Mouse (Mus musculus) lung, embryonic 14.5 days (tissue): ENCODE measurements around the gene Ksr1. TPM values are rescaled to one million over a fixed set of nuclear protein-coding genes. Genes with fewer than 3 reads are reported as not detected.

ENCODE experiments used
- ATAC-seq: fragments of 200-750 bp; cut with Nextera tagmentation; 2 replicates; pipeline ENCODE4 v1.8.0; 2017; ENCODE audit warnings: mild to moderate bottlenecking, moderate TSS enrichment, moderate library complexity; ENCODE audit not compliant: insufficient read depth
- DNase-seq: peaks from one replicate; pipeline ENCODE4 v3.0.0-alpha.2; 2015
- H3K27ac ChIP-seq: fragments of 300-500 bp; sonication (generic); 2 replicates; pipeline ENCODE4 v1.5.1; 2014; ENCODE audit warnings: low read depth, mild to moderate bottlenecking, moderate library complexity
- H3K27me3 ChIP-seq: fragments of 300-500 bp; sonication (generic); 2 replicates; pipeline ENCODE4 v1.6.1; 2014; ENCODE audit warnings: low read length, control low read depth; ENCODE audit not compliant: insufficient read depth
- H3K36me3 ChIP-seq: fragments of 300-500 bp; sonication (generic); 2 replicates; pipeline ENCODE4 v1.6.1; 2014; ENCODE audit warnings: control low read depth; ENCODE audit not compliant: insufficient read depth
- H3K4me1 ChIP-seq: fragments of 300-500 bp; sonication (generic); 2 replicates; pipeline ENCODE4 v1.6.1; 2014; ENCODE audit warnings: antibody characterized with exemption, control low read depth; ENCODE audit not compliant: insufficient read depth
- H3K4me2 ChIP-seq: fragments of 300-500 bp; sonication (generic); 2 replicates; pipeline ENCODE4 v1.6.1; 2014; ENCODE audit warnings: mild to moderate bottlenecking
- H3K4me3 ChIP-seq: fragments of 300-500 bp; sonication (generic); 2 replicates; pipeline ENCODE4 v1.5.1; 2014; ENCODE audit warnings: low read depth, low read length
- H3K9ac ChIP-seq: fragments of 300-500 bp; sonication (generic); 2 replicates; pipeline ENCODE4 v1.6.1; 2014
- H3K9me3 ChIP-seq: fragments of 300-500 bp; sonication (generic); 2 replicates; pipeline ENCODE4 v1.6.1; 2016; ENCODE audit warnings: low read depth, low read length, control low read depth
- CTCF ChIP-seq: IDR thresholded peaks from 2 replicates; pipeline ENCODE4 v1.5.1; 2016; ENCODE audit warnings: antibody characterized with exemption, low read depth
- WGBS: fragments of 180-500 bp; shearing (Covaris S2); extraction: QIAGEN DNeasy Blood & Tissue Kit; methylation state at CpG from one replicate; pipeline ENCODE4 v1.1.7; 2014; 5-methylcytosine and 5-hydroxymethylcytosine counted together
- polyA plus RNA-seq: library from polyadenylated mRNA; unstranded; fragments of >200 nt; fragmentation: Nextera tagmentation; extraction: Ambion mirVana; gene quantifications from 2 replicates; pipeline ENCODE4 v1.2.1, GENCODE M21; 2014

Ksr1 gene
- polyA plus RNA-seq, 1 experiment from 2014 or later, result 5.1 TPM

DNA sequence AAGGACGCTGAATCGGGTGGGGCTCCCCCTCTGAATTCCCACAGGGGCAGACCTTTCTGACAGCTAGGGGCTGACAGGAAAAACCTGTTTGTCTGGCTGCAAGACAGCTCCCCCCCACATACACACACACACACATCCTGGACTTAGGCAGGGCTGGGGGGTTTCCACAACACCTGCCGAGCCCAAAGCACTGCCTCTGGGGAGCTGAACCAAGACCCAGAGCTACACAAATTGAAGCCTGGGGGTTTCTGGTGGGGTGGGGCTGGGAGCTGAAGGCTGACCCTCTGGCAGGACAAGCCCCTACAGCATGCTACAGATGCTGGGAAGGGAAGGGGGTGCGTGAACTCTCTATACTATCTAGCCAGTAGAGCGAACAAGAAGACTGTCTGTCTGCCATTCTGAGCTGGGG lies 42.7 kb downstream of the Ksr1 start:
- Histone ChIP-seq H3K9me3 (no peaks in the 10 kb centered on the region), H3K9ac (peak overlapping the region; percentile 38; the same call in 1 of the 2 replicates), H3K4me2 (0 out of 2 replicates have a peak overlapping the region, but pooled peaks have one; percentile 10), H3K36me3 (no peaks in the 10 kb centered on the region), H3K27me3 (no peaks in the 10 kb centered on the region), H3K4me1 (peaks cover 12% of the 10 kb centered on the region; the same call in 1 of the 2 replicates), H3K27ac (no peak overlapping the region), H3K4me3 (no peak overlapping the region)
- peak; percentile 63 for DNase-seq
- TF ChIP-seq CTCF, result no peak
- ATAC-seq, result peak; percentile 67
- 24% methylated on average over 5 of the region's 5 CpGs for WGBS

DNA sequence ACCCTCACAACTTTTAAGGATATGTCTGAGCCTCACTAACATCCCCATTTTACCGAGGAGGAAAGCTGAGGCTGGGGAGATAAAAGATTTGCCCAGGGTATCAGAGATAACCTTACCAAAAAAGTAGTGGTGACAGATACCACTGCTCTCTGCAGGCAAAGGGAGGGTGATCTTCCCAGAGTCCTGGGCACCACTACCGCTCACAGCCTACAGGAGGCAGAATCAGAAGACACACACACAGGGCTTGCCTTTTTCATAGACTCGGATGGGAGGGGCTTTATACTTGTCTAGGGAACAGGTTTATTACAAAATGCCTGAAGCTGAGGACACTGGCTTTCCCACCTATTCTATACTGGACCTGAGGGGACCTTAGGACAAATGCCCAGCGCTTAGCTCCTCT lies 43.9 kb downstream of the Ksr1 start:
- H3K4me2 ChIP-seq, result no peak overlapping the region
- H3K27ac ChIP-seq, result no peak overlapping the region
- no peak for DNase-seq
- 61% methylated on average over 4 of the region's 4 CpGs for WGBS
- H3K27me3 ChIP-seq, result no peaks in the 10 kb centered on the region
- H3K4me3 ChIP-seq, result no peak overlapping the region
- ATAC-seq, result no peak
- peaks cover 12% of the 10 kb centered on the region; the same call in 1 of the 2 replicates for H3K4me1 ChIP-seq
- no peak overlapping the region for H3K9ac ChIP-seq
- TF ChIP-seq CTCF, result peak; percentile 33
- no peaks in the 10 kb centered on the region for H3K36me3 ChIP-seq
- no peaks in the 10 kb centered on the region for H3K9me3 ChIP-seq

DNA sequence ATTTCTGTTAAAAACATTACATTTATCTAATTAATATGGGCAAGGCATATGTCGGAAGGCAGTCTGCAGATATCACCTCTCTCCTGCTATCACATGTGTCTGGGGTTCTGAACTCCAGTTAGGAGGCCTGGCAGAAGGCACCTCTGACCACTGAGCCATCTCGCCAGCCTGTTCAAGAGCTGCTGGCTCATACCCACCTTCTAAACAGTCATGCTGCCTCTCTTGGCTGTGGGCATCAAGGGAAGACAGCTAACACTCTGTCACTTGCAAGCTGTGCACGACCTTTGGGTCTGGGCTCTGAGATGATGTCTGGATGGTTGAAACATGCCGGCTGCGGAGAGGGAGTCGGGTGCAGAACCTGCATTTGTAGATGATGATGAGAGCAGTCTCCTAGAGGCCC lies 44.6 kb downstream of the Ksr1 start:
- no peak for TF ChIP-seq CTCF
- no peak for DNase-seq

DNA sequence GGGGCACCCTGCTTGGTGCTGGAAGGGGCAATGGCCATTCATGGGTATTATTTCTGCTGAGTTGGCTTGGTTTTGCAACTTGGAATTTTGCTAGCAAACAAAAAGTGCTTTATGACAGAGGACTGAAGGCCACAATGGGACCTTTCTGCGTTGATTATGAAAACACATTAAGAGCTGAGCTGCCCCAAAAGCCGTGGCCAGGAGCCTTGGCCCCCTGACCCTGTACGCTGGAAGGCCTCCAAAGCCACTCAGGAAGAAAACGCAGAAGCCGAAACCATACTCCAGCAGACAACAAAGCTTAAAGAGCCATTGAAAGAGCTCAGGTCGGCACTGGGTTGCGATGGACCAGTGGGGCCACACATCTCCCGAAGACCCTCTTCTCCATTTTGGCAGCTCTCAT lies 47.2 kb downstream of the Ksr1 start:
- no peak for ATAC-seq
- Histone ChIP-seq H3K9me3 (no peaks in the 10 kb centered on the region), H3K27ac (no peak overlapping the region), H3K9ac (no peak overlapping the region), H3K4me1 (peaks cover 43% of the 10 kb centered on the region), H3K36me3 (no peaks in the 10 kb centered on the region), H3K4me3 (no peak overlapping the region), H3K4me2 (no peak overlapping the region), H3K27me3 (no peaks in the 10 kb centered on the region)
- no peak for DNase-seq
- no peak for TF ChIP-seq CTCF
- WGBS, result 51% methylated on average over 8 of the region's 8 CpGs

More for the DNA sequence above, 44.6 kb downstream of the Ksr1 start:
- ATAC-seq, result no peak
- no peaks in the 10 kb centered on the region for H3K9me3 ChIP-seq
- H3K36me3 ChIP-seq, result no peaks in the 10 kb centered on the region
- 90% methylated on average over 6 of the region's 6 CpGs for WGBS
- H3K4me2 ChIP-seq, result no peak overlapping the region
- no peak overlapping the region for H3K27ac ChIP-seq
- no peaks in the 10 kb centered on the region for H3K27me3 ChIP-seq
- H3K4me3 ChIP-seq, result no peak overlapping the region
- no peak overlapping the region for H3K9ac ChIP-seq
- H3K4me1 ChIP-seq, result peaks cover 18% of the 10 kb centered on the region

DNA sequence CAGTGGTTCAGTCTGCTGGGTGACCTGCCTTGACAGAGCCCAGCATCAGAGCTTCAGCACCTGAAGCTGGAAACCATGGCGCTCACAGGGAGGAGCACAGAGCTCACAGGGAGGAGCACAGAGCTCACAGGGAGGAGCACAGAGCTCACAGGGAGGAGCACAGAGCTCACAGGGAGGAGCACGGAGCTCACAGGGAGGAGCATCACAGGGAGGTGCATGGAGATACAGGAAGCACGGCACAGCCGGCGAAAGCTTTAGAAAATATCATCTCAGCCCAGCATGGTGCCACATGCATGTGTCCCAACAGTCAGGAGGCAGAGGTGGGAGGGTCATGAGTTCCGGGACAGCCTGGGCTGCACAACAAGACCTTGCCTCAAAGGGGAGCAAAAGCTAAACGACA lies 48.5 kb downstream of the Ksr1 start:
- DNase-seq (no peak), ATAC-seq (no peak)
- H3K9ac ChIP-seq, result no peak overlapping the region
- no peak overlapping the region for H3K4me3 ChIP-seq
- no peak for TF ChIP-seq CTCF
- H3K9me3 ChIP-seq, result no peaks in the 10 kb centered on the region
- 85% methylated on average over 7 of the region's 7 CpGs for WGBS
- H3K4me1 ChIP-seq, result peaks cover 47% of the 10 kb centered on the region
- no peaks in the 10 kb centered on the region for H3K27me3 ChIP-seq
- no peak overlapping the region for H3K27ac ChIP-seq
- no peak overlapping the region for H3K4me2 ChIP-seq
- H3K36me3 ChIP-seq, result no peaks in the 10 kb centered on the region

DNA sequence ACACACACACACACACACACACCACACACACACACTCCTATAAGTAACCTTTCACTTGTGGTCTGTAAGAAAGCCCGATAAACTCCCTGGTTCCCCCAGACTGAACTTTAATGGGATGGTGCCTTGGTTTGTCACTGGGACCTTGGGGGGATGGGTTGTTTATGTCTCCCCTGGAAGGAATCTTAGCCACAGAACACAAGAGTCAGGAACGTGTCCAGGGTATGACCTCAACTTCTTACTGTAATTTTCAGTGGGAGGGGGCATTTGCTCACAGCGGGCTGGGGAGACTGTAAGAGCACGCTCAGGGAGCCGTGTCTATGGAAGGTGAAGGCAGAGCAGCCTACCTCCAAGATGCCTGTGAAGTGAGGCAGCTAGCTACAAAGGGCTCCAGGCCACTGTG lies 49.5 kb downstream of the Ksr1 start:
- Histone ChIP-seq H3K36me3 (no peaks in the 10 kb centered on the region), H3K4me1 (peaks cover 47% of the 10 kb centered on the region), H3K9me3 (no peaks in the 10 kb centered on the region), H3K27ac (peak overlapping the region; percentile 94; the same call in 1 of the 2 replicates), H3K27me3 (no peaks in the 10 kb centered on the region), H3K4me2 (no peak overlapping the region), H3K4me3 (no peak overlapping the region), H3K9ac (no peak overlapping the region)
- no peak for ATAC-seq
- whole genome bisulfite sequencing, result 40% methylated on average over 5 of the region's 5 CpGs
- TF ChIP-seq CTCF, result no peak
- peak; percentile 36 for DNase-seq

DNA sequence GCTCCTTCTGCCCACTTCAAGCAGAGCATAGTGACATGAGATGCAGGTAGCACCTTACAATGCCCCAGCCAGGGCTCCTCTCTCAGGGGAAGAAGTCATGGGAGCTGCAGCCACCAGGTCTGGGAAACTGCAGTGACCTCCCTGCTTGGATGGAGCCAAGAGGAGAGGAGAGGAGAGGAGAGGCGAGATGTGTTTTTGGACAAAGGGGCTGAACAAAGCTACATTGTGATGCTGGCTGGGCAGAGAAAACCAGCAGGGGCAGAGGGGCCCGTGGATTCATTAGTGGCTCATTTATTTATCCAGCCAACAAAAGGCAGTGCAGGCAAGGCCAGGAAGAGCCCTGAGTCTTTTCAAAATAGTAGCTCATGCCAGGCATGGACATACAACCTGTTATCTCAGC lies 50.5 kb downstream of the Ksr1 start:
- H3K27ac ChIP-seq, result peak overlapping the region; percentile 94
- H3K9ac ChIP-seq, result 0 out of 2 replicates have a peak overlapping the region, but pooled peaks have one; percentile 1
- H3K9me3 ChIP-seq, result no peaks in the 10 kb centered on the region
- WGBS, result 25% methylated on average over 2 of the region's 2 CpGs
- no peak overlapping the region for H3K4me2 ChIP-seq
- DNase-seq, result no peak
- no peaks in the 10 kb centered on the region for H3K27me3 ChIP-seq
- H3K4me1 ChIP-seq, result peaks cover 47% of the 10 kb centered on the region
- no peak overlapping the region for H3K4me3 ChIP-seq
- TF ChIP-seq CTCF, result no peak
- H3K36me3 ChIP-seq, result no peaks in the 10 kb centered on the region
- no peak for ATAC-seq
